Mouse (Mus musculus) urinary bladder, postnatal 4 days (tissue): ENCODE results near the gene Olfr632.
"Not testable (repeated sequence)": the region's sequence is repeated elsewhere in the genome, so short reads cannot be mapped to it uniquely, and the experiment has no call there.

Experiments
- DNase-seq, 2 experiments: peaks; one replicate each; pipeline ENCODE4 v3.0.0; 2021 to 2022; ENCODE audit warnings: low spot score in 2 of 2

Olfr632 gene

DNA sequence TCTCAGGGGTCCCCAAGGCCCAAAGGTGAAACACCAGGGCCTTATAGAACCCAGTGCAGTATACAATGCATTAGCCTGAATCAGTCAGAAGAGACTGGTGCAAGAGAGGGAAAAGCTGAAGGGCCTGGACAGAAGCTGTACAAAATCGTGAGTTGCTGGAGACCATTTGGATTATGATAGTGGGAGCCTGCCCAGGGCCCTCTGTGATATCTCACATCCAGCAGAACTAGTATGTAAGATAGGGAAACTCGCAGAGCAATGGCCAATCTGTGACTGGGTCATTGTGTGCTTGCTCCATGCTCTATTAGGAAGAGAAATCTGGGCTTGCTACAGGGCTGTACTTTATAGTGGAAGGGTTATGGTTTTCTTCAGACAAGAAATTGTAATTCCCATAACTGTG lies at the start of gene Olfr632:
Gene Olfr632, plus strand, starts transcription at position 84 of the 400 bp plus-strand sequence.
- no peak for DNase-seq

DNA sequence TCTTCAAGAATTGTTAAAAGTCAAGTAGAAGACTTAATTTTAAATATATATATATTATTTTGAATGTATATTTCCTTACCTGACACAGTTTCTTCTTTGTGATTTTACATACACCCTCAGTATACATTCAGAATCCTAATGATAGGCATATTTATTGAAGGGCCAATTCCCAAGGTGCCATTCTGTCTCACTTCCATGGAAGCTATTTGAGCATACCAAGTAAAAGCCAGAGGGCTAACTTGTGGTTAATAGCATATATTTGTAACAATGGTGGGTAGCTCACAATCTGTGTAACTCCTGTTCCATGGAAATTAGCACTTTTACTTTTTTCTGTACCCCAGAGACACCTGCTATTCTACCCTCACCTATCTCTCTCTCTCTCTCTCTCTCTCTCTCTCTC lies 48.0 kb upstream of the Olfr632 start, which contains the start of gene Olfr66:
Gene Olfr66, minus strand, starts transcription at position 101 of the 400 bp plus-strand sequence.
- DNase-seq, result no peak

DNA sequence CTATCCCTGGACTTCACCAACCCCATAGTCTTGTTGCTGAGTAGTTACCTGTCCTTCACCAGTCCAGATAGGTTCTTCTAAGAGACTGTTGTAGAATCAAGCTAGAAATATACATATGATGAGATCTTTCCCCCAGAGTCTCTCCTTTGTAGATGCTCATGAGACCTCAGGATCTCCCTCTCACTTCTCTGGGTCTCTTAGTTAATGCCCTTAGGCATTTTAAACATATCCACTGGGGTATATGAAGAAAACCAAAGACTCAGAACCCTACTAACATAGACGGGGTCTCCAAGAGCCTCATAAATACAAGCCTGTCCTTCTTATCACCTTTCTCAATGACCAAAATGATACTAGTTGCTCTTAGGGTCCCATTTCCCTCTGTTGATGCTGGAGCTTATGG lies 39.8 kb upstream of the Olfr632 start, which contains the start of gene Olfr64:
Gene Olfr64, minus strand, starts transcription at position 101 of the 400 bp plus-strand sequence.
- no peak for DNase-seq

DNA sequence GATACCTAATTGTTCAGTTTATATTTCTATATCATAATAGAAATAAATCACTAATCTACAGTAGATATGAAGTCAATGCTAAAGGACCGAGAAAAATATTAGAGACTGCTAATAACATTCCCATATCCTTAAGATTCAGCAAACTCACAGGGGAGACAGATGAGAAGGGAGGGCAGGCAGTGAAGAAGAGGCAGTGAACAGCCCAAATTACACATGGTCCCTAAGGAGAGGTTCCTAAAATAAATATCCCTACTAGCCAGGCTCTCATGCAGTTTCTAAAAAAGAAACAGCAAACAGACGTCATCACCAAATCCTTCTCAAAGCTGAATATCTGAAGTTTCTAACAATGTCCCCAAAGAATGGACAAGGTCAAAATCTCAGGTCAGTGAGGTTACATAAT lies 31.0 kb upstream of the Olfr632 start, which contains the start of gene Olfr65:
Gene Olfr65, plus strand, starts transcription at position 301 of the 400 bp plus-strand sequence.
- DNase-seq, result no peak

DNA sequence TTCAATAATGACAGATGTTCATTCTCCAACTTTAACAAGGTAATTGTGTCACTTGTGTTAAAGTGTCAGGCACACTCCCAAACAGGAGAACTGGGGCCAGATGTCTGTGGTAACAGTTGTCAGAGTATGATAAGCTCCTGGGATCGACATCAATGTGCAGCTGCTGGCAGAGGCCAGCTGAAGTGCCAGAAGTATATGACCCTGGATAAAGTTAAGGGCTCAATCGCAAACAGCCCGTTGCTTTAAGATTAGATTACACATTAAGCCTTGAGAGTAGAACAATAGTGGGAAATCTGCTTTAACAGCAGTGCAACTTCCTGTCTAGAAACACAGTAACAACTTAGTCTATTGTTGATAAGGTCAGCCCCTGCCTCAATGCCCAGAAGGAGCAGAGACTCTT lies 24.1 kb upstream of the Olfr632 start:
- DNase-seq, result no peak

DNA sequence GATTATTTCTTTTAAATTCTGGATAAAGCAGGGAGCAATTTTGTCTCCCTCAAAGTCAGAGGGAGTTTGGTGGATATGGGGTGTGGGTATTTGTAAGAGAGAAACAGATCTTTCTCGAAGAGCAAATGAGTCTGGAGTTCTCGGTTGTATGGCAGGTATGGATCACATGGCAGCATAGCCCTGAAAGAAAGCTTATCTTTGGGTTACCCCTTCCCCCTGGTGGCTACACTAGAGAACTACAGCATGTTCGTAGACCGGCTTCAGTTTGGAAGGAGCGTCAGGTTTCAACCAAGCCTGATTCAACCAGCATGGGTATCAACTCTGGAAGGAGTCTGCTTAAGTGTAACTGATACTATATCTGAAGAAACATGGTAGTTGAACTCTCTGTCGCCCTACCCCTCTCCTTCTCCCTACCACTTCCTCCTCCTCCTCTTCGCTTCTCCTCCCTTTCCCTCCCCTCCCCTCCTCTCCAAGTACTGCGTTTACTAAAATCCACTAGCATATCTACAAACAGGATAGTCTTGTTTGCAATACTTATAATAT lies 21.1 kb upstream of the Olfr632 start:
- DNase-seq, result no peak

DNA sequence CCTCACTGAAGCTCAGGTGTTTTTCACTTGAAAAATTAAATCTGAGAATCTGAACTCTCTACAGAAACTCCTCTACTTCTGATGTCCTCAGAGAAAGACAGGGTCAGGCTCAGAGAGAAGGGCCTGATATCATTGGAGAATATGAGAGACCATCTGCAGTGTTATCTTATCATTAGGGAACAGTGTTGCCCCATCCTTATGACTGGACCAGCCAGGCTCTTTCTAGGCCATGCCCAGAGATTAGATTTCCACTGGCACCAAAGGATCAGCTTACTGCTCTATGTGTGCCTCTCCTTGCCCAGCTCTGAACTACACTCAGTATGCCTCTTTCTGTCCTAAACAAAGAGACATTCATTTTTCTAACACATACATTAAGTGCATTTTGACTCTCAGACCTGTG lies 18.8 kb upstream of the Olfr632 start:
- no peak for DNase-seq

DNA sequence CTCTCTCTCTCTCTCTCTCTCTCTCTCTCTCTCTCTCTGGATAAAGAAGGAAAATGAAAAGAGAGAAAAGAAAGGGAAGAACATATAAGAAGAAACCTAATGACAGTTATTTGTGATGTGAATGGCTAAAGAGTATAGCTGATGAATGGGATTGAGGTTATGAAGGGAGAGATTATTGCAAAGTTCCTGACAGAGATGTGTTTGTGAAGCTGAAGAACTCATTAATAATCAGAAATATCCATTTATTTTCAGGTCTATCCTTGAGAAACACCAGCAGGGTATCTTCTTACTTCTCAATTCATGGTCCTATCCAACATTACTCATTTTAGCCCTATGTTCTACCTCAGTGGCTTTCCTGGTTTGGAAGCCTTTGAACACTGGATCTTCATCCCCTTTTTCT lies 5.6 kb upstream of the Olfr632 start, which contains the start of gene Olfr631:
Gene Olfr631, plus strand, starts transcription at position 301 of the 400 bp plus-strand sequence.
- no peak for DNase-seq

DNA sequence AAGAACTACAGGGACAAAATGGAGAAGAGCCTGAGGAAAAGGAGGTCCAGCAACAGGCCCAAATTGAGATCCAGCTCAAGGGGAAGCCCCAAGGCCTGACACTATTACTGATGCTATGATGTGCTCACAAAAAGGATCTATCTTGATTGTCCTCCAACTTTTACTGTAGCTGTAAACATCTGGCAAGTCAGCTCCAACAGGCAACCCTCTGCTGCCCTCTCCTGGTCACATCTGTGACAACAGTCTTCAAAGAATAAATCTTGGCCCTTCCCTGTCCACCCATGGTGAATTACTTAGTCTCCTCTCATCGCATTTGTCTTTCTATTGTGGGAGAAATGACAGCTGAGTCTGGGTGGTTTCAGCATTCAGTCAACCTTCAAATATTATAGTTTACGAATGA lies 8.6 kb downstream of the Olfr632 start:
- DNase-seq, result no peak

DNA sequence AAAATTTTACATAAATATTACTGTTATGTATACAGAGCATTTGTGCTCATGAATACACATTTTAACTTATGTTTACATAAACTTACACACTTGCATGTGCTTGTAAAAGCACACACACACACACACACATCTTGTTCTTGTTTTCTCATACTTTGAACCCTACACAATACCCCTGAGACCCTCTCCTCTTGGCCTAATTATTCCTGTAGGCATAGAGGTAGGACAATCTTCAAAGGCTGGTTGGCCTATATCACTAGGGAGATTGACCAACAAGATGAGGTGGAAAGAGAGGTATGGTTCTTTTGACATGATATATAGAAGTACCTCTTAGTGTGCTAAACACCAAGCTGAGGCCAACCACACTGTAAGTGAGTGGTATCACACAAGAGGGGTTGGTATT lies 10.0 kb downstream of the Olfr632 start, which contains the start of gene Olfr633:
Gene Olfr633, plus strand, starts transcription at position 301 of the 400 bp plus-strand sequence.
- DNase-seq, result no peak

DNA sequence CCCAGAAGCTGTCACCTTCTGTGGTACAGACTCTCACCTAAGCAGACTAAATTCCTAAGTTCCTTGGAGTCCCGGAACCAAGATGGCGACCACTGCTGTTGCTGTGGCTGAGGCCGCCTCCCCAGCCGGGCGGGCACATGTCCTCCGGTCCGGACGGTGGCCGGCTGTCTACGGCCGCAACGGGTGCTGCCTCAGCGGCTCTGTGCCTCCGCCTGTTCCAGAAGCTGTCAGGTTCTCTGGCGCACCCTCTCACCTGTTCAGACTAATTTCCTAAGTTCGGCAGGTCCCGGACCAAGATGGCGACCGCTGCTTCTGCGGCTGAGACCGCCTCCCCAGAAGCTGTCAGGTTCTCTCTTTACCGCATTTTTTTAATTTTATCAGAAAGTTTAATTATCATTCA lies 32.7 kb downstream of the Olfr632 start:
- DNase-seq, result not testable (repeated sequence)

DNA sequence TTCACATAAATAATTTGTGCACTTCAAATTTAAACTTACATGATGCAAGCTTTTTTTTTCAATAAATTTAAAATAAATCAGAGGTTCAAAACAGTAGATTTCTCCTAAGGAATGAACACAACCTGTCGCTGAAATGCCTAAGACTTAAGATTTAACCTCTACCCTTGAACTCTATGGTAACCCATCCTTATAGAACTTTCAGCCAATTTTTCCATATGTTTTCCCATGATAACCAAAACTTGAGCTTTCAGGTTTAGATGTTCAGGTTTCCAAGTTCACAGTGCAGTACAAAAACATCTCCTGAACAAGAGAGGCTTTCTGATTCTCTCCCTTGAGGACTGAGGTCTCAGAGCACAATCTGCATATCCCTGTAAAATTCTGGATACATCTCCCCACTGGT lies 36.7 kb downstream of the Olfr632 start, which contains the start of gene Olfr635:
Gene Olfr635, plus strand, starts transcription at position 301 of the 400 bp plus-strand sequence.
- no peak for DNase-seq

DNA sequence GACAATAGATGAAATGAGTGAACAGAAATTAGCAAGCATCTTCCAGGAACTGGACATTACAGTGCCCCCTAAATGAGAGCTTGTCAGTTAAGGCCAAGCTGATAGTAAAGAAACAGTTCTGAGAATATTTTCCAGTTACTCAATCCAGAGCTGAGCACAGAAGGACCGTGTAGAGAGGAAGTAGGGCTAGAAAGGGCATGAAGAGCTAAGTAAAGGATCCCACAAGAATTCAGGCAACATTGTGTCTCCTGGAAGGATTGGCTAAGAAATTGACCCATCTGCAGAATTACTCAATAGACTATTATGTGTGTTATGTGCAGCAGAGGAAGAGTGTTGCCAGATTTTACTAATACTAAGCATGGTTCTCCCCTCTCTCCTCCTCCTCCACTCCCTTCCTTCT lies 37.6 kb downstream of the Olfr632 start:
- no peak for DNase-seq
